Mouse (Mus musculus) v-Abl transformed pro-B cells (cell line): ENCODE measurements around the gene Arf3.

Experiments
- in situ Hi-C, 2 experiments: fragments of 400-800 bp; cut with MboI; formaldehyde crosslinking; loops; one replicate each; pipeline ENCODE4 v1.15.1; 2025; ENCODE audit not compliant: unreplicated experiment in 2 of 2

Gene Arf3

GRCm38 (mm10) chr15:98792233-98793020 is 29.4 kb upstream of the Arf3 start:
- in situ Hi-C loops = no loop called here

- in situ Hi-C loops = no loop called here
Observed at GRCm38 (mm10) chr15:98791771-98792170, 28.8 kb upstream of the Arf3 start.

- in situ Hi-C loops = no loop called here
Observed at GRCm38 (mm10) chr15:98791221-98791620, 28.2 kb upstream of the Arf3 start.

DNA sequence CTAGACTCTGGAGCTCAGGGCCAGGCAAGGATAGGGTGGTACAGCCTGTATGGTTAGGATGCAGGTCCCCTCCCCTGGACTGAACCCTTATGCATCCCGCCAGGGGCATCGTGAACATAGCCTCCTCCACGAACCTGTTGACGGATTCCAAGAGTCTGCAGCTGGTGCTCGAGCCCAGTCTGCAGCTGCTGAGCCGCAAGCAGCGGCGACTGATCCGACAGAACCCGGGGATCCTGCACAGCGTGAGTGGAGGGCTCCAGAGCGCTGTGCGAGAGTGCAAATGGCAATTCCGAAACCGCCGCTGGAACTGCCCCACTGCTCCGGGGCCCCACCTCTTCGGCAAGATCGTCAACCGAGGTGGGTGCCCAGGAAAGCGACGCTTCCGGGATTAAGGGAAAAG is 27.7 kb upstream of the Arf3 start:
- in situ Hi-C loops = no loop called here

- in situ Hi-C loops = loop anchor here in 1 of 2 experiments (5.0 kb wide), 1 partner anchor 78 kb away; no protein-coding TSS in a partner anchor
Observed at GRCm38 (mm10) chr15:98789661-98790535, 26.9 kb upstream of the Arf3 start, which contains the start of gene Wnt1. Gene Wnt1, plus strand, starts transcription at chr15:98789857.

DNA sequence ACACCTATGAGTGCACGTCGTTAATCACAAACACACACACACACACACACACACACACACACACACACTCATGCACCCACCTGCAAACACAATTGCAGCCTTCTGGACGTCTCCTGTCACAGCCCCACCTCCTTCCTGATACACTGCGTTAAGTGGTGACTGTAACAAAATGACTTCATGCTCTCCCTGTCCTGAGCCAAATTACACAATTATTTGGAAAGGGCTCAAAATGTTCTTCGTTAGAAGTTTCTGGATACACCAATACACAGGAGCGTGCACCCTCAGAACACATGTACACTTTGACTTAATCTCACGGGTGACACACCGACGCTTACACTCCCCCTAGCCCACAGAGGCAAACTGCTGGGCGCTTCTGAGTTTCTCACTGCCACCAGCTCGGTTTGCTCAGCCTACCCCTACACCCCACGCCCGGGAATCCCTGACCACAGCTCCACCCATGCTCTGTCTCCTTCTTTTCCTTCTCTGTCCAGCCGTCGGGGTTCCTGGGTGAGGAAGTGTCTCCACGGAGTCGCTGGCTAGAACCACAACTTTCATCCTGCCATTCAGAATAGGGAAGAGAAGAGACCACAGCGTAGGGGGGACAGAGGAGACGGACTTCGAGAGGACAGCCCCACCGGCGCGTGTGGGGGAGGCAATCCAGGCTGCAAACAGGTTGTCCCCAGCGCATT is 26.1 kb upstream of the Arf3 start:
- in situ Hi-C loops = loop anchor here in 1 of 2 experiments (5.0 kb wide), 1 partner anchor 77 kb away; no protein-coding TSS in a partner anchor

DNA sequence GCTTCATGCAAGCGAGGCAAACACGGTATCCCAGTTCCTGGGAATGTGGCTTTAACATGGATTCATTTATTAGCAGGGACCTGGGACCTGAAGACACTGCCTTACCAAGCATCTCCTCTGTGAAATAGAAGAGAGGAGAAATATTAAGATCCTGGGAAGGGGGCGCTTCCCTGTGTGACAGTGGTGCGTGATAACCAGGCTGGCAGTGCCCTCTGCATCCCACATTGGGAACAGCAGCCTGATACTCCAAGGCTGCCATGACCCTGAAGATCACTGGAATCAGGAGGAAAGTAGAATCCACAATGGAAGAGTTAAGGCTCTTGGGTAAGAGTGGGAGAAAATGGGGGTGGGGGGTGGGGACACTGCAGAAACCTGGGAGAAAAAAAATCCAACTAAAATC is 24.9 kb upstream of the Arf3 start:
- in situ Hi-C loops = loop anchor here in 1 of 2 experiments (5.0 kb wide), 1 partner anchor 76 kb away; no protein-coding TSS in a partner anchor

DNA sequence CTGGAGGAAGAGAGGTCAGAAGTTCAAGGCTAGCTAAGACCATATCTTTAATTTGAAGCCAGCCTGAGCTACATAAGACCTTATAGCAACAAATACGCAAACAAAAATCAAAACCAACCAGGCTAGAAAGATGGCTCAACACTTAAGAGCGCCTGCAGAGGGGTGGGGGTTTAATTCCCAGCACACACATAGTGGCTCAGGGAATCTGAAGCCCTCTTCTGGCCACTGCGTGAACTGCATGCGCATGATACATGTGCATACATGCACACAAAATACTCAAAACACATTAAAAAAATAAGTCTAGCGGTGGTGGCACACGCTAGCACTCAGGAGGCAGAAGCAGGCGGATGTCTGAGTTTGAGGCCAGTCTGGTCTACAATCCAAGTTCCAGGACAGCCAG is 22.7 kb upstream of the Arf3 start:
- in situ Hi-C loops = loop anchor here in 1 of 2 experiments (5.0 kb wide), 1 partner anchor 73 kb away; no protein-coding TSS in a partner anchor

DNA sequence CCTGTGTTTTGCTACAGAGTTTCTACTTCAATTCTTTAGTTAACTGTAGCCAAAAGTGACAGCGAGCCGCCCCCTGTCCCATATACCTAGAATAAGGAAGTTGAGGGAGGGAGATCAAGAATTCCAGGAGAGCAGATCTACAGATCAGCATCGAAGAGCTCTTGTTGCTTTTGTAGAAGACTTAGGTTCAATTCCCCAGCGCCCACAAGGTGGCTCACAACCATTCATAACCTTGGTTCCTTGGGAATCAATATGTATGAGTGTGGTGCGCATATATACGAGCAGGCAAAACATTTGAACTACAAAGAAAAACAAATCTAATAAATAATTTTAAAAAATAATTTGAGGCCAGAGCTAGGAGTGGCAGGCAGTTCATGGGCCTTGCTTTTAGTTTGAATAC is 18.2 kb upstream of the Arf3 start:
- in situ Hi-C loops = no loop called here

GRCm38 (mm10) chr15:98780573-98780972 is 17.6 kb upstream of the Arf3 start:
- in situ Hi-C loops = no loop called here

DNA sequence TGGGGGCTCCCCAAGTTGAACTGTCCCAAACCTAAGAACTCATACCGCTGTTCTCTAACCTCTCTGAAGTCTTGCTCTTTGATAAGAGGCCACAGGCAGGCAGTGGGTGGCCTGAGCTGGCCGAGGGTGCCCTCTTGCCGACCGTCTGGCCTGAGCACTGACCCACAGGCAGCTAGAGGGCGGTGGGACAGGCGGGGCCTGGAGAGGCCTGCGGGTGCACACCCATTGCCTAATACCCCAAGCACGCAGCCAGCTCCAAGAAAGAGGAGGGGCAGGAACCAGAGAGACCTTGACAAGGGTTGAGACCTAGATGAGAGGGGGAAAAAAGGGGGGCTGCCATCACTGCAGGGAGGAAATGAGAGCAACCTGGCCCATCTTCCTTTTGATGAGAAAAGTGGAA is 17.1 kb upstream of the Arf3 start:
- in situ Hi-C loops = no loop called here

DNA sequence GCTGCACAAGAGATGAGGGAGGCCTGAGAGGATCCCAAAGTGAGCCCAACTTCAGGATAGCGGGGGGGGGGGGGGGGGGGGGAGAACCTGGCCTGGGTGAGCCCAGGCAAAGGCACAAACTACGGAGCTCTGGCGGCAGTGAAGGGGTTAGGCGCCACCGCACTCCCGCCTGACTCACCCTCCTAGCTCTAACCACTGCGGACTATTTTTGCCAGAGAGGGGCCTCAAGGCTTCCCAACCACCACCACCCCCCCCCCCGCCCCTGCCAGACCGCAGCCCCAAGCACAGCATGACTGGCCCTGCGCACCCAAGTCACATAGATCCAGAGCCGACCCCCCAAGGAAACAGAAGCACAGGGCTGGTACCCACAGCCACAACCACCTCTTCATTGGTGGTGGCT is 15.8 kb upstream of the Arf3 start:
- in situ Hi-C loops = no loop called here

DNA sequence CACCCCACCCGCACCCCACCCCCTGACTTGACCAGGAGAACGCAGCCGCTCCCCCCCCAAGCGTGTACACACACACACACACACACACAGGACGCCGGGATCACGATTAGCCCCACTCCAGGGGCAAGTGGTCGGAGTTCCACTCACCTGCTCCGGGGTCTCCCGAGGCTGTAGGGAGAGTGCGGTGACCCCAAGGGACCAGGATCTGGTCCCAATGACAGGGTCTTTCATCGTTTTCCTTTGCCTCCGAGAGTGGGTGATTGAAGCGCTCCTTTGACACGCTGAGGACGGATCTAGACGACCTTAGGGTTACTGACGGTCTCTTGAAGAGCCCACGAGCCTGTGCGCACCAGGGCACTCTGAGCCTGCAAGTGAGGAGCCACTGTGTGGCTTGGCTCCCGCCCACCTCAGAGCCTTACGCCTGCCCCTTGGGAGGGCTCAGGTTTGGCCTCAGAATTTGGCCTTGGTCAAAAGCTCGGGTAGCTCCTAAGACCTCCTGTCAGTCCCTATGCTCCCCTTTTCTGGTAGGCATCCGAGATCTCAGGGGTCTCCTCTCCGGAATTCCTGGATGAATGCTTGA is 15.3 kb upstream of the Arf3 start:
- in situ Hi-C loops = no loop called here

- in situ Hi-C loops = no loop called here
Observed at GRCm38 (mm10) chr15:98777762-98778161, 14.7 kb upstream of the Arf3 start, which contains the start of gene Wnt10b. Gene Wnt10b, minus strand, starts transcription at chr15:98778150.

GRCm38 (mm10) chr15:98777005-98777616 is 14.1 kb upstream of the Arf3 start:
- in situ Hi-C loops = no loop called here

GRCm38 (mm10) chr15:98776280-98777004 is 13.4 kb upstream of the Arf3 start:
- in situ Hi-C loops = no loop called here

DNA sequence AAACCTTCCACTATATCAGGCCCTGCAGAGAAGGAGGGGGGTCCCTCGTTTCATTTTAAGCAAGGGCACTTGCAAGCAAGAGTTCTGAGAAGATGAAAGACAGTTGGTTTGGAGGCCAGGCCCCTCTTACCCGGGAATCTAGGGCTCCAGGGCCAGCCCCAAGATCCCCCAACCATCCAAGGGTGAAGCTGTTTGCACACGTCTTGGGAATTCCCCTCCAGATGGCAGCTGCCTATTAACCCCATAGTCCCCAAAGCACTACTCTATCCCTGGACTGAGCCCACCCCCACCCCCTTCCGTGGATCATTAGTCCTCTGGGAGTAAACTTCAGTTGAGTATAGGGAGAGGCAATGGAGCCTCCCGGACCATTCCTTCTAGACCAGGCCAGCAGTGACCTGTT is 12.5 kb upstream of the Arf3 start:
- in situ Hi-C loops = no loop called here

DNA sequence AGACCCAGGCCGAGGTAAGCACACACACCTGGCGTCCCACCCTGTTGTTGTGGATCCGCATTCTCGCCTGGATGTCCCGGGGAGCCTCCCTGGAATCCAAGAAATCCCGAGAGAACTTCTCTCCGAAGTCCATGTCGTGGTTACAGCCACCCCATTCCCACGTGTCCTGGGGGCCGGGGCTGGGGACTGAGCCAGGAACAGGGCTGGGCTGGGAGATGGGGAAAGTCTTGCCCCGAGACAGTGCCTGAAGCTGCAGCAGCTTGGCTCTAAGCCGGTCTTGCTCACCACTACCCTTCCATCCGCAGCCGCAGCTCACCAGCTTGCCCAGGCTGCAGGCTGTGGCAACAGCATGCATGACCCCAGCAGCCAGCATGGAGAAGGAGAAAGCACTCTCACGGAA is 11.1 kb upstream of the Arf3 start:
- in situ Hi-C loops = no loop called here

DNA sequence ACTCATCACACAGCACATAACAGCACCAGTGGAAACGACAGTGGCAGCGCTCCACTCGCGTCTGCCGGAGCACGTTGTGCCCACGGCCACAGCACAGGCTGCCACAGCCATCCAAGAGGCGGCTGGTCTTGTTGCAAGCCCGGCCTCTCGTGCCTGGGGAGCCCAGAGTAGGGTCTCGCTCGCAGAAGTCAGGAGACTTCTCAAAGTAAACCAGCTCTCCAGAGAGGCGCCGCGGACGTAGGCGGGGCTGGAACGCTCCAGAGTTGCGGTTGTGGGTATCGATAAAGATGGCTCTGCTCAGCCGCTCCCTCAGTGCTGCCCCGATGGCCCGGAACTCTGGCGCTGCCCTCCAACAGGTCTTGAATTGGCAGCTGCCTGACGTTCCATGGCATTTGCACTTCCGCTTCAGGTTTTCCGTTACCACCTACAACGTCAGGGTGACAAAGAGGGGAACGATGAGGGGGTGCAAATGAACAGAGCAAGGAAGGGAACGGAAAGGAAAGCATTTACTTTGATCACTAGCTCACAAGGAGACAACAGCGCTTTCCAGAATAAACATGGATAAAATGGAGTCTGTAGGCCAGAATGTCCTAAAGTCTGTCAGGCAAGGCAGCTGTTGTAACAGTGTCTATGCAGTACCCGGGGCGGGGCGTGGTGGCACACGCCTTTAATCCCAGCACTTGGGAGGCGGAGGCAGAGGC is 9.6 kb upstream of the Arf3 start:
- in situ Hi-C loops = no loop called here
